Mouse (Mus musculus) duodenum, adult 2 months (tissue): ENCODE measurements around the gene Dclk2. TPM values are rescaled to one million over a fixed set of nuclear protein-coding genes. Genes with fewer than 3 reads are reported as not detected.

ENCODE experiments used
- polyA plus RNA-seq: library from polyadenylated mRNA; depleted of rRNA; stranded (reverse); fragments of >200 nt; gene quantifications from 2 replicates; pipeline ENCODE4 v1.2.3, GENCODE M21; 2012; ENCODE audit warnings: low replicate concordance; rRNA removed

The Dclk2 gene
- polyA plus RNA-seq, result 2.0 TPM in 2 replicates

GRCm38 (mm10) chr3:86920343-86921083, at the start of gene Dclk2:
Gene Dclk2, minus strand, starts transcription at chr3:86920852.

Other genes starting within 250 kb of the Dclk2 start
- 1.5 and 2.4 TPM in 2 replicates for gene Cd1d1, start 78.6 kb upstream of the Dclk2 start, polyA plus RNA-seq